Mouse (Mus musculus): ENCODE data around the gene Rasal3. TPM values are rescaled to one million over a fixed set of nuclear protein-coding genes. Genes with fewer than 3 reads are reported as not detected.
A peak's percentile ranks its signal among the peaks of the same experiment; 100 is the strongest.

Rasal3 gene
- polyA plus RNA-seq, 2 experiments, result 2.0 to 2.2 TPM

DNA sequence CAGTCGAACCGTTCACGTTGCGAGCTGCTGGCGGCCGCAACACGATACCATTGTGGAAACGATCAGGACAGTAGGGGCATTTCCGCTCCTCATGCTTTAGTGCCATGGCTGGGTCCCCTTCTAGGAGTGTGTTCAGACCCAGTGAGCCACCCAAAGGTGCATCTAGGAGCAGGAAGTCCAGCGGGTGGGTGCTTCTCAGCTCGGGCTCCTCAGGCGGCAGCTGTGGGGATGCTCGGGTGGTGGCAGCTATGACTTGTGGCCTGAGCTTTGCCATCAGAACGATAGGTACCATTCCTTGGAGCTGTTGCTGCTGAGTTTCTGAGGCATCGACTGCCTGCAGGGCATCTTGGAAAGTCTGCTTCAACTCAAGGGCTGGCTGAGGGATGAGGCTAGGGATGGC lies 26.9 kb downstream of the Rasal3 start:
- DNase-seq (ENCODE audit: low read depth in 3 of 3, low spot score in 3 of 3), result no peak
- no peak overlapping the region for H3K4me2 ChIP-seq (ENCODE audit: low read depth)
- peaks cover 11 to 12% of the 10 kb centered on the region in 2 experiments for H3K4me1 ChIP-seq (replicated peaks; ENCODE audit: control insufficient read depth in 2 of 2, insufficient read depth in 2 of 2, low read length in 1 of 2)
- 77% methylated on average over 15 of the region's 15 CpGs for WGBS (ENCODE audit: insufficient replicate concordance)
- H3K27me3 ChIP-seq (ENCODE audit: control insufficient read depth, insufficient read depth, low read length), result no peaks in the 10 kb centered on the region
- H3K9ac ChIP-seq (replicated peaks), result no peak overlapping the region
- H3K4me3 ChIP-seq (ENCODE audit: insufficient read depth in 1 of 2, low read depth in 2 of 2, low read length in 2 of 2), result no peak overlapping the region
- no peak overlapping the region for H3K27ac ChIP-seq
- TF ChIP-seq CTCF (IDR thresholded peaks at IDR 0.05; ENCODE audit: low read depth) (no peak), EP300 (IDR thresholded peaks at IDR 0.05; ENCODE audit: low read depth) (no peak)
- H3K9me3 ChIP-seq (ENCODE audit: control insufficient read depth, low read length), result no peaks in the 10 kb centered on the region
- peak; percentile 18; the same call in 1 of the 2 replicates for ATAC-seq (ENCODE audit: insufficient read depth)
- no peaks in the 10 kb centered on the region; the same call in none of the 2 replicates for H3K36me3 ChIP-seq (replicated peaks; ENCODE audit: control insufficient read depth, insufficient read depth, low read depth)

DNA sequence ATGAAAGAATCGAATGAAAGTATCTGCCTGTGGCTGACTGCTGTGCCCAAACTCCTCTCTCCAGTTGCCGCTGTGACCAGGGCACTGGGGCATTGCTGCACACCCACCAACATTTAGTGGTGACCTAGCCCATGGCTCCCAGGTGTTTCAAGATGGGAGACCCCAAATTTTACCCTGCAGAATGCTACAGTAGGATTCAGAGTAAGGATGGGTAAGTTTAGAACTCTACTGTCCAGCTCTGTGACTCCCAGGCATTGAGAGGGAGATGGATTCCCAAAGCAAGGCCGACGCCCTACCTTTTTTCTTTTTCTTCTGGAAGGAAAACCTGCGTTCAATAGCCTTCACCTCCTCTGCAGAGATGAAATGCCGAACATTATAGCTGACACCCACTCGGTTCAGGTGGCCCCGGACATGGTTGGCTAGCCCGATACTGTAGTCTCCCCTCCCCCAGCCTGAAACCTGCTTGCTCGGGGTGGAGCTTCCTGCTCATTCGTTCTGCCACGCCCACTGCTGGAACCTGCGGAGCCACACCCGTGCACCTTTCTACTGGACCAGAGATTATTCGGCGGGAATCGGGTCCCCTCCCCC lies 34.3 kb downstream of the Rasal3 start:
- 19% methylated on average over 10 of the region's 17 CpGs for WGBS (ENCODE audit: insufficient replicate concordance)
- H3K36me3 ChIP-seq (replicated peaks; ENCODE audit: control insufficient read depth, insufficient read depth, low read depth), result no peaks in the 10 kb centered on the region
- no peak for TF ChIP-seq EP300 (IDR thresholded peaks at IDR 0.05; ENCODE audit: low read depth)
- no peak for TF ChIP-seq CTCF (IDR thresholded peaks at IDR 0.05; ENCODE audit: low read depth)
- H3K27ac ChIP-seq, result peak overlapping the region; percentile 60
- peak overlapping the region; percentile 59 to 68 for H3K4me3 ChIP-seq (ENCODE audit: insufficient read depth in 1 of 2, low read depth in 2 of 2, low read length in 2 of 2)
- H3K27me3 ChIP-seq (ENCODE audit: control insufficient read depth, insufficient read depth, low read length), result no peaks in the 10 kb centered on the region
- H3K9ac ChIP-seq (replicated peaks), result peak overlapping the region; percentile 67
- H3K9me3 ChIP-seq (ENCODE audit: control insufficient read depth, low read length), result no peaks in the 10 kb centered on the region
- H3K4me1 ChIP-seq (replicated peaks; ENCODE audit: control insufficient read depth in 2 of 2, insufficient read depth in 2 of 2, low read length in 1 of 2), result peaks cover 23 to 31% of the 10 kb centered on the region in 2 experiments
- peak; percentile 66 for ATAC-seq (ENCODE audit: insufficient read depth)
- no peak for DNase-seq (ENCODE audit: low read depth in 3 of 3, low spot score in 3 of 3)
- peak overlapping the region; percentile 78 for H3K4me2 ChIP-seq (ENCODE audit: low read depth)

DNA sequence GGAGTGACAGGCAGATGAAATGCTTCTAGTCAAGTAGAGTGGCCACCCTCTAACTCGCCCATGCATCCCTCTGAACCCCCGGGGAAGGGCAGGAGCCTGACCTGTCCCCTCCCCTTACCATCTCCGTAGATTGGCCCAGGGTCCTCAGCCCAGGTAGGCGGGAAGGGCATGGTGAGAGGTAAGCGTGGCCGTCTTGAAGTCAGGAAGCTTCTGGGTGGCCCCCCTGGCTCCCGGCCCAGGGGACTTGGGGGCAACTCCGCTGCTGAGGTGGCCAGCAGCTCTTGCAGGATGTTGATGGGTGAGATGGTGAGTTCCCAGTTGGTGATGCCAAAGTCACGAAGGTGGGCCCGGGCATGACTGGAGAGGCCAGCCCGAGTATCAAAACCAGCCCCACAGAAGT lies 35.7 kb downstream of the Rasal3 start:
- Histone ChIP-seq H3K9me3 (ENCODE audit: control insufficient read depth, low read length) (no peaks in the 10 kb centered on the region), H3K27me3 (ENCODE audit: control insufficient read depth, insufficient read depth, low read length) (no peaks in the 10 kb centered on the region), H3K4me3 (ENCODE audit: insufficient read depth in 1 of 2, low read depth in 2 of 2, low read length in 2 of 2) (no peak overlapping the region), H3K36me3 (replicated peaks; ENCODE audit: control insufficient read depth, insufficient read depth, low read depth) (no peaks in the 10 kb centered on the region), H3K27ac (no peak overlapping the region), H3K9ac (replicated peaks) (no peak overlapping the region), H3K4me1 (replicated peaks; ENCODE audit: control insufficient read depth in 2 of 2, insufficient read depth in 2 of 2, low read length in 1 of 2) (peaks cover 31 to 41% of the 10 kb centered on the region in 2 experiments), H3K4me2 (ENCODE audit: low read depth) (no peak overlapping the region)
- ATAC-seq (ENCODE audit: insufficient read depth), result no peak
- 81% methylated on average over 11 of the region's 11 CpGs for WGBS (ENCODE audit: insufficient replicate concordance)
- TF ChIP-seq CTCF (IDR thresholded peaks at IDR 0.05; ENCODE audit: low read depth) (no peak), EP300 (IDR thresholded peaks at IDR 0.05; ENCODE audit: low read depth) (no peak)
- no peak for DNase-seq (ENCODE audit: low read depth in 3 of 3, low spot score in 3 of 3)

DNA sequence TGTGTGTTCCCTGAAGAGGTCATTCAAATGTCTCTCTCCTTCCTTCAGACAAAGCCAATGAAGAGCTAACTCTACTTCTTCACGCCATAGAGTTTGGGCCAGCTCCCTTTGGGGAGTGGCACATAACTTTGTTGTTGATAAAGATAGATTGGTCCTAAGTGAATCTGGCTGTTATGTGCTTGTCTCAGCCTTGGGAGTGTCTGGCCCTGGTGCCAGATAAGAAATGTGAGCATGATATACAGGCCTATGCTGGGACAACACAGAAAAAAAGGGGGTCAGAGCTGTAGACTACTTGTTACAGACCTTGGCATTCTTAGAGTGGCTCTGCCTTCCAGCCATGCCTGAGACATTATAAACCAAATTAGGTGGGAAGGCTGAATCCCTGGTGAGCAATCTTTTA lies 38.1 kb downstream of the Rasal3 start:
- Histone ChIP-seq H3K27me3 (ENCODE audit: control insufficient read depth, insufficient read depth, low read length) (no peaks in the 10 kb centered on the region), H3K4me1 (replicated peaks; ENCODE audit: control insufficient read depth in 2 of 2, insufficient read depth in 2 of 2, low read length in 1 of 2) (peaks cover 33 to 42% of the 10 kb centered on the region in 2 experiments), H3K9ac (replicated peaks) (peak overlapping the region; percentile 66), H3K36me3 (replicated peaks; ENCODE audit: control insufficient read depth, insufficient read depth, low read depth) (peaks cover 9% of the 10 kb centered on the region; the same call in 1 of the 2 replicates), H3K4me2 (ENCODE audit: low read depth) (peak overlapping the region; percentile 92), H3K4me3 (ENCODE audit: insufficient read depth in 1 of 2, low read depth in 2 of 2, low read length in 2 of 2) (peak overlapping the region in 1 of 2 experiments; percentile 81; a peak in 3 of 4 replicates), H3K27ac (peak overlapping the region; percentile 71), H3K9me3 (ENCODE audit: control insufficient read depth, low read length) (no peaks in the 10 kb centered on the region)
- ATAC-seq (ENCODE audit: insufficient read depth) (peak; percentile 60), DNase-seq (ENCODE audit: low read depth in 3 of 3, low spot score in 3 of 3) (peak in 2 of 3 experiments; percentile 55 to 56)
- TF ChIP-seq CTCF (IDR thresholded peaks at IDR 0.05; ENCODE audit: low read depth) (no peak), EP300 (IDR thresholded peaks at IDR 0.05; ENCODE audit: low read depth) (peak; percentile 62)
- WGBS (ENCODE audit: insufficient replicate concordance), result 9% methylated on average over 1 of the region's 1 CpGs

DNA sequence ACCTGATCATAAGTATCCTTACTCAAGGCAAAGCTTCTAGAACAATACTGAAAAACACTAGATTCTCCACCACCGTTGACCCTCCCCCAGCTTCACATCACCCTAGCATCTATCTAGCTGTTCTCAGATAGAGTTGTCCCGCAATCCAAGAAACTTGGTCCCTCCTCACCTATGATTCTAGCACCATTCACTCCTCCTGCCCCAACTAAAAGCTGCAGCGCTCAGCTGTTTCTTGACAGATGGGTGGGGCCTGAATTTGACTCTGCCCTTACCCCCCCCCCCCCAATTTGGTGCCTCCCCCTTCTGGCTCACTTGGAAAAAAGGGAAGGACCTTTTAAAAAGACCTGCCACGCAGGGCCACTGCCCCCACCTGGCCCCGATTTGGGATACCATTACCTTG lies 38.5 kb downstream of the Rasal3 start:
- peaks cover 9% of the 10 kb centered on the region; the same call in 1 of the 2 replicates for H3K36me3 ChIP-seq (replicated peaks; ENCODE audit: control insufficient read depth, insufficient read depth, low read depth)
- 26% methylated on average over 5 of the region's 5 CpGs for WGBS (ENCODE audit: insufficient replicate concordance)
- peaks cover 33 to 42% of the 10 kb centered on the region in 2 experiments for H3K4me1 ChIP-seq (replicated peaks; ENCODE audit: control insufficient read depth in 2 of 2, insufficient read depth in 2 of 2, low read length in 1 of 2)
- H3K9ac ChIP-seq (replicated peaks), result peak overlapping the region; percentile 66
- DNase-seq (ENCODE audit: low read depth in 3 of 3, low spot score in 3 of 3) (no peak), ATAC-seq (ENCODE audit: insufficient read depth) (peak; percentile 7; the same call in 1 of the 2 replicates)
- no peaks in the 10 kb centered on the region for H3K27me3 ChIP-seq (ENCODE audit: control insufficient read depth, insufficient read depth, low read length)
- H3K27ac ChIP-seq, result peak overlapping the region; percentile 71
- TF ChIP-seq EP300 (IDR thresholded peaks at IDR 0.05; ENCODE audit: low read depth), result no peak
- no peak for TF ChIP-seq CTCF (IDR thresholded peaks at IDR 0.05; ENCODE audit: low read depth)
- H3K4me3 ChIP-seq (ENCODE audit: insufficient read depth in 1 of 2, low read depth in 2 of 2, low read length in 2 of 2), result peak overlapping the region; percentile 75 to 81; a peak in 3 of 4 replicates
- peak overlapping the region; percentile 92 for H3K4me2 ChIP-seq (ENCODE audit: low read depth)
- no peaks in the 10 kb centered on the region for H3K9me3 ChIP-seq (ENCODE audit: control insufficient read depth, low read length)

Data from liver, embryonic 14.5 days (tissue).